11 mouse cellular contexts compared by ENCODE assay signal in the genomic region with DNA sequence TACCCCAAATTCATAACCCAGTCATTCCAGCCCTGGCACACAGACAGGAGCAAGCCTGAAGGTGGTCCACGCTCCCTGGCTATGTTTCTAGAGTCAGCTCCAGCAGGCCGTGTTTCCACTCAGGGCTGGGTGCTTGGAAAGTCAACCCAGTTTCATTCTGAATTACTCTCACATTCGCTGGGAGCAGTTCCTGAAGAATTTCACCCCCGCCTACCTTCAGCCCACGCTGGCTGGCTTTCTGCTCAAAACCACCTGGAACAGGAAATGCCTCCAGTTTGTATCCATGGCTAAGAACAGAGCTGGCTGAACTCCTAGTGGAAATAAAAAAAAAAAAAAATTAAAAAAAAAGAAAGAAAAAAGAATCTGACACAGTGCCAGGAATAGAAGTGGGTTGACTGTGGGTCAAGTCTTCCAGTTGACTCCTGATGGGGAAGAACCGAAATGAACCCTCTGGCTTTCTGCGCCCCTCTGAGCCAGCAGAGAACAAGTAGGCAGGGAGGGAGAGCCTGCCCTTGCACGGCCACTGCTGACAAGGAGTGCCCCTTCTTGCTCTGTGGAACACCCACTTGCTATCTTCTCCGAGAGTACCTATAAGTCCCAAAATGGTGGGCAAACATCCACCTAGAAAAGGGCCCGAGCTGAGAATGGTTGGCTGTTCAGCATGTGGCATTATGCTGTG.
DNase-seq lines count a peak whose midpoint lies in the region; ATAC-seq and TF ChIP-seq lines count a peak whose summit lies in the region.
"Had no signal": no experiment of that assay in that cellular context is flagged by ENCODE, and none has a peak within 500 bp of the region (broad histone marks: within the 10 kb centered on the region; RNA-seq: fewer than 3 reads in every experiment).

No protein-coding gene starts in this region.

- H3K27ac ChIP-seq in hindbrain, postnatal 0 days, result no peak overlapping the region

- H3K9me3 ChIP-seq in hindbrain, postnatal 0 days (ENCODE audit: low read length), result no peaks in the 10 kb centered on the region

- ATAC-seq in hindbrain, postnatal 0 days, result no peak
- no peak for ATAC-seq in monocyte, adult 5-6 weeks (replicated peaks; ENCODE audit: insufficient number of reproducible peaks, low FRiP score, low TSS enrichment, poor library complexity, severe bottlenecking)
- no peak for ATAC-seq in erythroblast, adult 5-6 weeks (replicated peaks; ENCODE audit: low FRiP score, poor library complexity, severe bottlenecking)
- ATAC-seq: forebrain, embryonic 14.5 days; intestine, embryonic 16.5 days had no signal

- DNase-seq in layer of hippocampus, adult 11-12 months (ENCODE audit: low spot score), result peak; percentile 63
- no peak for DNase-seq in layer of hippocampus, adult 9-10 months (ENCODE audit: low spot score)
- DNase-seq in gonadal fat pad, adult 2 months (ENCODE audit: low read depth), result peak; percentile 12
- DNase-seq in layer of hippocampus, adult 9-11 months, result peak; percentile 52
- peak; percentile 13 for DNase-seq in lung, postnatal 36 days
- no peak for DNase-seq in hindbrain, postnatal 0 days (ENCODE audit: low spot score)

- no peak overlapping the region for H3K9ac ChIP-seq in hindbrain, postnatal 0 days (replicated peaks; ENCODE audit: low read length)

- H3K4me2 ChIP-seq in hindbrain, postnatal 0 days (ENCODE audit: low read depth, low read length), result no peak overlapping the region

- 74% methylated on average over 10 of the region's 10 CpGs for WGBS in hindbrain, postnatal 0 days

- TF ChIP-seq CTCF in hindbrain, postnatal 0 days (IDR thresholded peaks at IDR 0.05; ENCODE audit: low read depth), result no peak

- H3K4me1 ChIP-seq in hindbrain, postnatal 0 days (ENCODE audit: insufficient read depth, low read length), result no peaks in the 10 kb centered on the region

- no peaks in the 10 kb centered on the region for H3K36me3 ChIP-seq in hindbrain, postnatal 0 days (ENCODE audit: insufficient read depth, low read length)
- H3K36me3 ChIP-seq: G1E had no signal

- H3K4me3 ChIP-seq in hindbrain, postnatal 0 days (ENCODE audit: low read length), result no peak overlapping the region

- peaks cover 6% of the 10 kb centered on the region; the same call in 1 of the 2 replicates for H3K27me3 ChIP-seq in hindbrain, postnatal 0 days (ENCODE audit: insufficient read depth, low read length)

Comparison
In these comparisons a context has a peak if more than half of its experiments do, and no peak if none do; other contexts are left out.
1. DNase-seq: peak in layer of hippocampus, adult 11-12 months (single experiment), gonadal fat pad, adult 2 months (single experiment), layer of hippocampus, adult 9-11 months (single experiment) and lung, postnatal 36 days (single experiment); none in layer of hippocampus, adult 9-10 months (single experiment) and hindbrain, postnatal 0 days (single experiment).